Mouse (Mus musculus): ENCODE measurements around the gene Scgb2b26.
"Not testable (repeated sequence)": the region's sequence is repeated elsewhere in the genome, so short reads cannot be mapped to it uniquely, and the experiment has no call there.

Gene Scgb2b26

GRCm38 (mm10) chr7:33944940-33945339 is at the start of gene Scgb2b26:
TSS of gene Scgb2b26 (minus strand) at chr7:33945040.
- DNase-seq, result no peak

GRCm38 (mm10) chr7:33982281-33982680 is 37.4 kb upstream of the Scgb2b26 start:
- not testable (repeated sequence) for DNase-seq

GRCm38 (mm10) chr7:33902982-33903381 is 41.9 kb downstream of the Scgb2b26 start:
- DNase-seq, result no peak

- DNase-seq, result no peak
Observed at GRCm38 (mm10) chr7:33900803-33901202, 44.0 kb downstream of the Scgb2b26 start.

GRCm38 (mm10) chr7:33900007-33900406 is 44.8 kb downstream of the Scgb2b26 start:
- no peak for DNase-seq
